Mouse (Mus musculus) hindbrain, embryonic 13.5 days (tissue): Measurements from ENCODE around the gene Cpsf6. TPM values are rescaled to one million over a fixed set of nuclear protein-coding genes. Genes with fewer than 3 reads are reported as not detected.
A peak's percentile ranks its signal among the peaks of the same experiment; 100 is the strongest.

ENCODE experiments used
- ATAC-seq: fragments of 200-750 bp; cut with Nextera tagmentation; 2 replicates; pipeline ENCODE4 v1.8.0; 2017; ENCODE audit warnings: moderate TSS enrichment; ENCODE audit not compliant: low FRiP score
- H3K27ac ChIP-seq: fragments of 300-500 bp; sonication (generic); 2 replicates; pipeline ENCODE4 v1.5.1; 2015; ENCODE audit warnings: inconsistent platforms, mild to moderate bottlenecking, moderate library complexity
- H3K27me3 ChIP-seq: fragments of 300-500 bp; sonication (generic); 2 replicates; pipeline ENCODE4 v1.6.1; 2015; ENCODE audit warnings: mild to moderate bottlenecking, inconsistent platforms
- H3K36me3 ChIP-seq: fragments of 300-500 bp; sonication (generic); 2 replicates; pipeline ENCODE4 v1.6.1; 2015; ENCODE audit warnings: mild to moderate bottlenecking, inconsistent platforms
- H3K4me1 ChIP-seq: fragments of 300-500 bp; sonication (generic); replicated peaks from 2 replicates; pipeline ENCODE4 v1.6.1; 2015; ENCODE audit warnings: inconsistent platforms
- H3K4me2 ChIP-seq: fragments of 300-500 bp; sonication (generic); 2 replicates; pipeline ENCODE4 v1.6.1; 2015; ENCODE audit warnings: inconsistent platforms, mild to moderate bottlenecking, moderate library complexity
- H3K4me3 ChIP-seq: fragments of 300-500 bp; sonication (generic); 2 replicates; pipeline ENCODE4 v1.5.1; 2015; ENCODE audit warnings: mild to moderate bottlenecking, inconsistent platforms
- H3K9ac ChIP-seq: fragments of 300-500 bp; sonication (generic); 2 replicates; pipeline ENCODE4 v1.6.1; 2015; ENCODE audit warnings: mild to moderate bottlenecking, inconsistent platforms
- H3K9me3 ChIP-seq: fragments of 300-500 bp; sonication (generic); 2 replicates; pipeline ENCODE4 v1.6.1; 2016; ENCODE audit warnings: inconsistent platforms
- WGBS: fragments of 180-500 bp; shearing (Covaris S2); methylation state at CpG from one replicate; pipeline ENCODE4 v1.1.7; 2015; 5-methylcytosine and 5-hydroxymethylcytosine counted together
- polyA plus RNA-seq: library from polyadenylated mRNA; unstranded; fragments of >200 nt; fragmentation: Nextera tagmentation; extraction: Ambion mirVana; gene quantifications from 2 replicates; pipeline ENCODE4 v1.2.1, GENCODE M21; 2015

The Cpsf6 gene
- polyA plus RNA-seq: 177 and 179 TPM in 2 replicates

DNA sequence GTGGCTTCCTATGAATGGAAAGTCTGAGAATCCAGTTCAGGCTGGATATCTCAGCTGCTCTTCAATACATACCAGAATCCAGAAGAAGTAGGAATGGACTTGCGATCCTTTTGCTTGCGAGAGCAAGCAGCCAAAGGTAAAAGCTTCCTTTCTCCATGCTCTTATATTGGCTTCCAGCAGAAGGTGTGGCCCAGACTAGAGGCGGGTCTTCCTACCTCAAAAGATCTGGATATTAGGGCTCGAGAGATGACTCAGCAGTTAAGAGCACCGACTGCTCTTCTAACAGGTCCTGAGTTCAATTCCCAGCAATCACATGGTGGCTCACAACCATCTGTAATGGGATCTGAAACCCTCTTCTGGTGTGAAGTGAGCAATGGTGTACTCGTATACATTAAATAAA lies at the start of gene Cpsf6:
Cpsf6 (minus strand) TSS at position 108 of the 400 bp plus-strand sequence.
- Histone ChIP-seq H3K27ac (no peak within 1 kb of the TSS), H3K4me2 (no peak within 1 kb of the TSS), H3K36me3 (no peaks in the 10 kb centered on the region), H3K9me3 (no peaks in the 10 kb centered on the region), H3K27me3 (no peaks in the 10 kb centered on the region), H3K9ac (no peak within 1 kb of the TSS), H3K4me1 (peaks cover 10% of the 10 kb centered on the region), H3K4me3 (no peak within 1 kb of the TSS)
- no peak for ATAC-seq
- WGBS: 94% methylated on average over 6 of the region's 6 CpGs

DNA sequence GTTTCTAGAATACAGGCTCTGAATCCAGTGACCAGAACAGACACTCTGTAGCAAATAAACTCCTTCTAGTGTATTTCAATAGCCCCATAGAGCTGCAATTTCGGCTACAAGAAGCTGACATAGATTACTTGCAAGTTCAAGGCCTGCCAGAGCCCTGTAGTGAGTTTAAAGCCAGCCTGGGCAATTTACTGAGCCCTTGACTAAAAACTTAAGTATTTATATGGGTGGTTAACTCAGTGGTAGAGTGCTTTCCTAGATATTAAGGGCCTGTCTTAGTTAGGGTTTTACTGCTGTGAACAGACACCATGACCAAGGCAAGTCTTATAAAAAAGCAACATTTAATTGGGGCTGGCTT lies 46.8 kb upstream of the Cpsf6 start:
- H3K9me3 ChIP-seq: no peaks in the 10 kb centered on the region
- ATAC-seq: no peak
- no peak overlapping the region for H3K4me3 ChIP-seq
- H3K27me3 ChIP-seq: 0 out of 2 replicates have a peak, but pooled peaks cover 1% of the 10 kb centered on the region
- peak overlapping the region; percentile 60; the same call in 1 of the 2 replicates for H3K27ac ChIP-seq
- H3K36me3 ChIP-seq: no peaks in the 10 kb centered on the region
- H3K4me1 ChIP-seq: peaks cover 9% of the 10 kb centered on the region
- WGBS: 90% methylated on average over 1 of the region's 1 CpGs
- no peak overlapping the region for H3K4me2 ChIP-seq
- no peak overlapping the region for H3K9ac ChIP-seq

DNA sequence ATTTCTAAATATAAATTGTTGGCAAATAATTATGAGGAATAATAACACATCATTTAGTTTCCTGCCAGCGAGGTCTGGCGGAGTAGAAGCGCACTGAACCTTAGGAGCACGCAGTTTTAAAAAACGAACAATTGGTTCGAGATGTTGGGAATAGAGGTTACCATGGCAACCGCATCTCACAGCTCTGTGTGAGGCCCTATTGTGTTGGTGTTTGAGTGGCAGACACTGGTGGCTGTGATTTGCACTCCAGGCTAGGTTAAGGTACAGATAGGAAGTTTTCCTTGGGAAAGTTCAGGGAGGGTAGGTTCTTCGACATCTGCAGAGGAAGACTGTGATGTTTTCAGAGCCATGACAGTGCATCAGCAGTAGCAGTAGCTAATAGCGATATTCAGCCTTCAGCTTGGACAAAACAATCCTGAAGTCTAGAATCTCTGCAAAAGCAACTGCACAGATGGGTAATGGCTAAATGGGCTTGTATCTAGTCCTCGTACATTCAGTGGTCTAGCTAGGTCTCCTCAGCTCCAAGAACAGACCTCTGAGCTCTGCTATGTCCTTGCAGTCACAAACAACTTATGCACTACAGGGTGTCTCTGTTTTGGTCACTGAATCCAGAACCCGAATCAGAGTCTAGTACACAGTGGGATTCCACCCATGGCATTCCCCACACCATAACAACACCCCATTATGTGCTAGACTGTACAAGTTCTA lies 46.2 kb upstream of the Cpsf6 start:
- no peak overlapping the region for H3K4me3 ChIP-seq
- no peak overlapping the region for H3K9ac ChIP-seq
- H3K9me3 ChIP-seq: no peaks in the 10 kb centered on the region
- peak; percentile 88 for ATAC-seq
- WGBS: 25% methylated on average over 11 of the region's 11 CpGs
- peaks cover 9% of the 10 kb centered on the region for H3K4me1 ChIP-seq
- no peak overlapping the region for H3K4me2 ChIP-seq
- peak overlapping the region; percentile 60; the same call in 1 of the 2 replicates for H3K27ac ChIP-seq
- H3K36me3 ChIP-seq: no peaks in the 10 kb centered on the region
- H3K27me3 ChIP-seq: 0 out of 2 replicates have a peak, but pooled peaks cover 4% of the 10 kb centered on the region

DNA sequence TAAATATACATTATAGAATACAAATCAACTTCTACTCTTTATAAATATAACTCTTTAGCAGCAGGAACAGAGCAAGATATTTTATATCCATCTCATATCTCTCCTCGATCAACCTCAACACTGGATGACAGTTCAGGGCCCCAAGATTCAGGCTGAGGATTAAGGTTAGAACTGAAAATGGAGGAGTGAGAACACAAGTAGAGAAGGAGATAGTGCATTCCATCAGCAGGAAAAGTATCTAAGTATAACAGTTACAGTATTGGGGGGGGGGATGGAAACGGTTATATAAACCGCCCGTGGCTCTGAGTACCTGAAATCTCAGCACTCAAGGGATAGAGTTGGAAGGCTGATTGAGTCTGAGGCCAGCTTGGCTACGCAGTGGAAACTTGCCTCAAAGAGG lies 45.2 kb upstream of the Cpsf6 start:
- H3K36me3 ChIP-seq: no peaks in the 10 kb centered on the region
- H3K4me1 ChIP-seq: peaks cover 9% of the 10 kb centered on the region
- WGBS: 96% methylated on average over 5 of the region's 5 CpGs
- H3K4me3 ChIP-seq: no peak overlapping the region
- no peak overlapping the region for H3K9ac ChIP-seq
- H3K4me2 ChIP-seq: no peak overlapping the region
- H3K27me3 ChIP-seq: 0 out of 2 replicates have a peak, but pooled peaks cover 4% of the 10 kb centered on the region
- H3K27ac ChIP-seq: no peak overlapping the region
- no peak for ATAC-seq
- no peaks in the 10 kb centered on the region for H3K9me3 ChIP-seq

- Histone ChIP-seq H3K4me2 (no peak overlapping the region), H3K36me3 (no peaks in the 10 kb centered on the region), H3K27me3 (0 out of 2 replicates have a peak, but pooled peaks cover 4% of the 10 kb centered on the region), H3K4me1 (peaks cover 9% of the 10 kb centered on the region), H3K4me3 (no peak overlapping the region), H3K9me3 (no peaks in the 10 kb centered on the region), H3K27ac (no peak overlapping the region), H3K9ac (no peak overlapping the region)
- ATAC-seq: no peak
- 54% methylated on average over 3 of the region's 3 CpGs for WGBS
Observed at GRCm38 (mm10) chr10:117424146-117424905, 44.5 kb upstream of the Cpsf6 start.

DNA sequence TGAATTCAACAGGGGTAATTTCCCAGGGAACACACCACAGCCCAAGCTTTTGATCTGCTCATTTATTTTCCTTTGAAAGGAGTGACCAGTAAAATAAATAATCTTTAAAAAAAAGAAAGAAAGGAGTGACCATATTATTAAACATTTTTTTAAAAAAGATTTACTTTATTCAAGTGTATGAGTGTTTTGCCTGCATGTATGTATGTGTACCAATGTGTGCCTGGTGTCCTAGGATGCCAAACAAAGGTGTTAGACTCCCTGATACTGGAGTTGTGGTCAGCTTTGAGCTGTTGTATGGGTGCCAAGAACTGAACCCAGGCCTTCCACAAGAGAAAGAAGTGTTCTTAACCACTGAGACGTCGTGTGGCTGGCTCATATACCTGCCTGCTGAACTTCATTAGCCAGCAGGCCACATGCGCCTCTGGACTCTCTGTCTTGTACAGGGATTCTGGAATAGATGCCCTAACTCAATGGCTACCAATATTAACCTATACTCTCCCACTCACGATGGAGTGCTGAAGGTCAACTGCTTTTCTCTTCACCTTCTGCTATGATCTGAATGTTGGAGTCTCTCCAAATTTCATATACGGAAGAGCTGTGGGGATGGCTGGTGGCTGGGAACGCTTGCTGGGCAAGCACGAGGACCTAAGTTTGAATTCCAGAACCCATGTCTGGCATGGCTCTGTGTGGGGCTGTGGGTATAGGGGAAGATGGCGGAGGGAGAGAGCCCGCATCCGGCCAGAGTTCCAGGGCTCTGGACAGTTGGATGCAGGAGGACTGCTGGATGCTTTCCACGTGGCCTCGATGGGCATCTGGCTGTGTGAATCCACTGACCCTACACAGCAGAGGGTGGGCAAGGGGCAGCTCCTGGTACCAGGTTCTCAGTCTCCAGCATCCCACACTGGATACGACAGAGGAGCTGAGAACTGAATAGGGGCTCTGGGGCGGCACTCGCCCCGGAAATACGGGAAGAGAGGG lies 43.5 kb upstream of the Cpsf6 start:
- no peak for ATAC-seq
- Histone ChIP-seq H3K9ac (no peak overlapping the region), H3K36me3 (no peaks in the 10 kb centered on the region), H3K9me3 (no peaks in the 10 kb centered on the region), H3K4me2 (no peak overlapping the region), H3K27me3 (0 out of 2 replicates have a peak, but pooled peaks cover 4% of the 10 kb centered on the region), H3K4me1 (peaks cover 16% of the 10 kb centered on the region), H3K4me3 (no peak overlapping the region), H3K27ac (no peak overlapping the region)
- WGBS: 93% methylated on average over 17 of the region's 17 CpGs

DNA sequence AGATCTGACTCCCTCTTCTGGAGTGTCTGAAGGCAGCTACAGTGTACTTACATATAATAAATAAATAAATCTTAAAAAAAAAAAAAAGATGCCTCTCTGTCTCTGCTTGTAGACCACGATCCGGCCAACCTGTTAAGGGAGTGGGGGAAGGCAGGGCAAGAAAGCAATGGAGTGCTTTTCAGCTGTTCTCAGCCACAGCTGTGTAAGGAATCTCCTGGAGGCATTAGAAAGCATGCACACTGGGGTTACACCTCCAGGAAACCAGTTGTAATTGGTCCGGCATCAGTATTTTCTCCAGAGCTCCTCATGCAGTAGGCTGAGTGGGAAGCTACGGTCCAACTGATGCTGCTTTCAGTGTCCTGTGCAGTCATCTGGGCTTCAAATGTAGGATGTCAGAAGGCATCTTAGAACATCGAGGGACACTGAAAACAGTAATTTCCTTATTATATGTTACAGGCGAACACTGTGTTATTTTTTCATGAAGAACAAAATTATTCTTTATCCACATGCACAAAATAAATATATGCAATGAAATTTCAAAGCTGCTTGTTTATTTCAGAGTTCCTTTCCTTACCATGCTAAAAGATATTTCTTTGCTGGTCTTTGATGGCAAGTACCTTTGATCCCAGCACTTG lies 42.5 kb upstream of the Cpsf6 start:
- Histone ChIP-seq H3K9ac (no peak overlapping the region), H3K27me3 (0 out of 2 replicates have a peak, but pooled peaks cover 4% of the 10 kb centered on the region), H3K4me3 (no peak overlapping the region), H3K4me1 (peaks cover 26% of the 10 kb centered on the region), H3K27ac (no peak overlapping the region), H3K36me3 (no peaks in the 10 kb centered on the region), H3K9me3 (no peaks in the 10 kb centered on the region), H3K4me2 (no peak overlapping the region)
- no peak for ATAC-seq
- 90% methylated on average over 6 of the region's 6 CpGs for WGBS

GRCm38 (mm10) chr10:117421283-117422107 lies 41.7 kb upstream of the Cpsf6 start:
- no peak overlapping the region for H3K4me3 ChIP-seq
- 0 out of 2 replicates have a peak, but pooled peaks cover 4% of the 10 kb centered on the region for H3K27me3 ChIP-seq
- no peaks in the 10 kb centered on the region for H3K36me3 ChIP-seq
- H3K9ac ChIP-seq: no peak overlapping the region
- 84% methylated on average over 7 of the region's 7 CpGs for WGBS
- no peaks in the 10 kb centered on the region for H3K9me3 ChIP-seq
- no peak overlapping the region for H3K4me2 ChIP-seq
- no peak for ATAC-seq
- peaks cover 34% of the 10 kb centered on the region for H3K4me1 ChIP-seq
- H3K27ac ChIP-seq: no peak overlapping the region

DNA sequence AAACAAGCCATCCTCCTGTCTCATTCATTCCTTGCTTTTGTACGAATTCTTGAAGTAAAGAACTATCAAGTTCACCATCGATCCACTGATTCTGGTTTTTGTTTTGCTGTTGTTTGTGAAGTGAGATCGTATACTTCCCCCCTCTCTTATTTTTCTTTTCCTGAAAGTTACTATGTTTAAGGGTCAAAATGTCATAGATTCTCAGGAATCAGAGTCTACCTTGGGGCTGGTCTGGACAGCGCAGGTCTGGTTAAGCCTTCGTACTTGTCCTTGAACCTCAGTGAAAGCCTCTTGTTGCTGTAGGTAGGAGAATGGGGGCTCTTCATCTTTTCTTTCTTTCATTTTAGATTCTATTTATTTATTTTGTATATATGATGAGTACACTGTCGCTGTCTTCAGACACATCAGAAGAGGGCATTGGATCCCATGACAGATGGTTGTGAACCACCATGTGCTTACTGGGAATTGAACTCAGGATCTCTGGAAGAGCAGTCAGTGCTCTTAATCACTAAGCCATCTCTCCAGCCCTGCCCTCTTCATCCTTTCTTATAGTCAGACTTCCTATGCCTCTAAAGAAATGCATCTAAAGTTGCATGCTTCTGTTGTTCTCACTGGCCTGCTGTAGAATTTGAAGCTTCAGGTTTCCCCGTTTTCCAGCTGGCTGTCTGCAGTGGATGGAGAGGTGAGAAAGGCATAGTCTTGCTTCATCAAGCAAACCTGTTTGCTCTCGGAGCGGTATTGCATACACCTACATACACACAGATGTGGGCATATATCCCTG lies 40.9 kb upstream of the Cpsf6 start:
- Histone ChIP-seq H3K27ac (no peak overlapping the region), H3K27me3 (0 out of 2 replicates have a peak, but pooled peaks cover 4% of the 10 kb centered on the region), H3K4me2 (no peak overlapping the region), H3K36me3 (no peaks in the 10 kb centered on the region), H3K9me3 (no peaks in the 10 kb centered on the region), H3K4me3 (no peak overlapping the region), H3K4me1 (peaks cover 27% of the 10 kb centered on the region), H3K9ac (no peak overlapping the region)
- ATAC-seq: no peak
- WGBS: 86% methylated on average over 9 of the region's 9 CpGs

DNA sequence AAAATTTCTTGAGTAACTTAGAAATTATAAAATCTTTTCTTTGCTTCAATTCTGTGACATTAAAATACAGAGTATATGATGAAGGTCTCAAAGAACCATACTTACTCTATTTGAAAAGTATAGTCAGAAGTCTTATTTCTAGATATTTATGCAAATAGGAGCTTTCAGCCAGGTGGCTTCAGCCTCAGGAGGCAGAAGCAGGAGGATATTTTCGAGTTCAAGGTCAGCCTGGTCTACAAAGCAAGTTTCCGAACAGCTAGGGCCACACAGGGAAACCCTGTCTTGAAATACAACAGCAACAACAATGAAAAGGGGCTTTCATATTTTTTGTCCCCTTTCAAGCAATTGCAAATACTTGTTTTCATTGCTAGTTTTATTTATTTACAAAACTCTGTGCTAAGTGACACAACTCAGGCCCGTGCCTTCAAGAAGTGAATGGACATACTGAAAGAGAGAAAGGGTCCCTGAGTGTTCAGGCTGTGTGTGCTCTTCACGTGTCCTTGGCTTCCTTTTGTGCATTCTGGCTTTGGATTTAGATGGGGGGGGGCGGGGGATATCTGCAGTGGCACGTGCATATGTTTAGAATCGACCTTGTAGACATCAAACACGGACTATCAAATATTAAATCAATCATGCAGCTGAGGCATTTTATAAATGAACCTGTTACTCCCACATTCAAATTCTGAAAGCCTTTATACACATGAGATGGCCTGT lies 39.9 kb upstream of the Cpsf6 start:
- no peak overlapping the region for H3K9ac ChIP-seq
- H3K36me3 ChIP-seq: no peaks in the 10 kb centered on the region
- H3K4me3 ChIP-seq: no peak overlapping the region
- no peaks in the 10 kb centered on the region for H3K9me3 ChIP-seq
- 72% methylated on average over 8 of the region's 8 CpGs for WGBS
- H3K4me2 ChIP-seq: no peak overlapping the region
- ATAC-seq: no peak
- H3K27me3 ChIP-seq: 0 out of 2 replicates have a peak, but pooled peaks cover 4% of the 10 kb centered on the region
- H3K4me1 ChIP-seq: peaks cover 25% of the 10 kb centered on the region
- H3K27ac ChIP-seq: no peak overlapping the region
